Comparison of ENCODE assay signal across 8 mouse cellular contexts in genomic region chr13:49205381-49205998, GRCm38 (mm10). TPM values are rescaled to one million over a fixed set of nuclear protein-coding genes. Genes with fewer than 3 reads are reported as not detected.
DNase-seq lines count a peak whose midpoint lies in the region; ATAC-seq and TF ChIP-seq lines count a peak whose summit lies in the region.

No protein-coding gene starts in this region.

- H3K4me2 ChIP-seq in liver, embryonic 12.5 days: no peak overlapping the region
- H3K4me2 ChIP-seq in limb, embryonic 11.5 days (ENCODE audit: low read depth, severe bottlenecking): no peak overlapping the region
- H3K4me2 ChIP-seq in midbrain, postnatal 0 days (ENCODE audit: low read depth, low read length, poor library complexity, severe bottlenecking): no peak overlapping the region

- DNase-seq in liver: peak; percentile 75
- peak; percentile 81 for DNase-seq in embryo, embryonic 10.5 days (ENCODE audit: low spot score)
- peak; percentile 68 for DNase-seq in gastrocnemius, postnatal 25 days
- DNase-seq in kidney, adult 11 months: peak; percentile 73
- peak; percentile 89 for DNase-seq in limb, embryonic 11.5 days (ENCODE audit: low spot score)
- DNase-seq in midbrain, postnatal 0 days (ENCODE audit: low spot score): peak; percentile 77
- DNase-seq in spleen, adult 2 months (ENCODE audit: low read depth in 1 of 2, low spot score in 2 of 2): peak; percentile 60 to 73

- no peak for ATAC-seq in liver, embryonic 12.5 days
- ATAC-seq in limb, embryonic 11.5 days (ENCODE audit: insufficient number of reproducible peaks, low FRiP score, low TSS enrichment, low read depth): no peak
- ATAC-seq in midbrain, postnatal 0 days (ENCODE audit: low FRiP score): peak; percentile 50

- H3K36me3 ChIP-seq in liver, embryonic 12.5 days: no peaks in the 10 kb centered on the region
- H3K36me3 ChIP-seq in limb, embryonic 11.5 days (ENCODE audit: control insufficient read depth, insufficient read depth, low read length): no peaks in the 10 kb centered on the region
- H3K36me3 ChIP-seq in midbrain, postnatal 0 days (ENCODE audit: insufficient read depth, low read length): no peaks in the 10 kb centered on the region; the same call in 1 of the 2 replicates
- peaks cover 11% of the 10 kb centered on the region for H3K36me3 ChIP-seq in spleen, adult 2 months (ENCODE audit: control insufficient read depth, insufficient read depth, low read length)

- H3K9ac ChIP-seq in liver, embryonic 12.5 days: no peak overlapping the region
- H3K9ac ChIP-seq in limb, embryonic 11.5 days (ENCODE audit: low read length): no peak overlapping the region
- no peak overlapping the region for H3K9ac ChIP-seq in midbrain, postnatal 0 days (replicated peaks; ENCODE audit: low read length, poor library complexity, severe bottlenecking)

- TF ChIP-seq POLR2A in spleen, adult 2 months (IDR thresholded peaks at IDR 0.05; ENCODE audit: low read depth, low read length): no peak

- no peaks in the 10 kb centered on the region for H3K9me3 ChIP-seq in liver, embryonic 12.5 days (replicated peaks)
- H3K9me3 ChIP-seq in limb, embryonic 11.5 days (ENCODE audit: control insufficient read depth, low read length): no peaks in the 10 kb centered on the region
- H3K9me3 ChIP-seq in midbrain, postnatal 0 days (ENCODE audit: low read length): no peaks in the 10 kb centered on the region

- H3K4me1 ChIP-seq in liver, embryonic 12.5 days: peaks cover 6% of the 10 kb centered on the region; the same call in 1 of the 2 replicates
- no peaks in the 10 kb centered on the region for H3K4me1 ChIP-seq in limb, embryonic 11.5 days (ENCODE audit: control insufficient read depth, insufficient read depth, low read length)
- H3K4me1 ChIP-seq in midbrain, postnatal 0 days (ENCODE audit: insufficient read depth, low read length): no peaks in the 10 kb centered on the region
- H3K4me1 ChIP-seq in spleen, adult 2 months (ENCODE audit: control insufficient read depth, insufficient read depth, insufficient read length): peaks cover 4% of the 10 kb centered on the region; the same call in 1 of the 2 replicates

- H3K27me3 ChIP-seq in liver, embryonic 12.5 days (replicated peaks): no peaks in the 10 kb centered on the region
- H3K27me3 ChIP-seq in limb, embryonic 11.5 days (ENCODE audit: control insufficient read depth, insufficient read depth, low read length): no peaks in the 10 kb centered on the region
- no peaks in the 10 kb centered on the region for H3K27me3 ChIP-seq in midbrain, postnatal 0 days (ENCODE audit: insufficient read depth, low read length)
- H3K27me3 ChIP-seq in spleen, adult 2 months (ENCODE audit: control insufficient read depth, insufficient read depth, low read length): no peaks in the 10 kb centered on the region

- no peak overlapping the region for H3K4me3 ChIP-seq in liver, embryonic 12.5 days
- no peak overlapping the region for H3K4me3 ChIP-seq in limb, embryonic 11.5 days (ENCODE audit: low read depth, low read length)
- H3K4me3 ChIP-seq in midbrain, postnatal 0 days (ENCODE audit: low read depth, low read length): no peak overlapping the region
- no peak overlapping the region for H3K4me3 ChIP-seq in spleen, adult 2 months (ENCODE audit: extremely low read depth, insufficient read depth, insufficient read length)

- peak; percentile 96 for TF ChIP-seq CTCF in midbrain, postnatal 0 days (IDR thresholded peaks at IDR 0.05)
- TF ChIP-seq CTCF in spleen, adult 2 months (IDR thresholded peaks at IDR 0.05; ENCODE audit: extremely low read depth, insufficient read depth, insufficient read length, insufficient replicate concordance): peak; percentile 90

- 45% methylated on average over 13 of the region's 13 CpGs for WGBS in liver, embryonic 12.5 days (ENCODE audit: insufficient replicate concordance)
- WGBS in limb, embryonic 11.5 days: 51% methylated on average over 13 of the region's 13 CpGs
- WGBS in midbrain, postnatal 0 days: 24% methylated on average over 13 of the region's 13 CpGs
- 48% methylated on average over 13 of the region's 13 CpGs for WGBS in spleen, adult 2 months

- no peak overlapping the region for H3K27ac ChIP-seq in liver, embryonic 12.5 days
- no peak overlapping the region for H3K27ac ChIP-seq in limb, embryonic 11.5 days (replicated peaks; ENCODE audit: low read depth, low read length)
- no peak overlapping the region for H3K27ac ChIP-seq in midbrain, postnatal 0 days (ENCODE audit: low read depth, low read length)
- no peak overlapping the region for H3K27ac ChIP-seq in spleen, adult 2 months (ENCODE audit: insufficient read depth, low read length)

RNA-seq across cellular contexts. Expression of gene Card19, which starts 10.3 kb away (rescaled TPM):
- polyA plus RNA-seq in liver, embryonic 12.5 days (2016; fragmentation: Nextera tagmentation; extraction: Ambion mirVana): 16.5 and 17.0 TPM in 2 replicates
- 100 to 1,000 TPM in 1 of 2 experiments, 10 to 100 TPM in 1; 93.6 to 118 TPM for total RNA-seq in gastrocnemius, postnatal 25 days (2021)
- 32.9 and 34.2 TPM in 2 replicates for polyA plus RNA-seq in limb, embryonic 11.5 days (2014; fragmentation: Nextera tagmentation; extraction: Ambion mirVana)
- 25.8 and 32.7 TPM in 2 replicates for total RNA-seq in midbrain, postnatal 0 days (2014; rRNA removed)
- 39.8 and 44.5 TPM in 2 replicates for polyA plus RNA-seq in midbrain, postnatal 0 days (2015; fragmentation: Nextera tagmentation; extraction: Ambion mirVana)
- polyA plus RNA-seq in spleen, adult 2 months (2012; rRNA removed): 79.4 and 106 TPM in 2 replicates

RNA-seq across cellular contexts. Expression of gene Ninj1, which starts 18.2 kb away (rescaled TPM):
- polyA plus RNA-seq in liver, embryonic 12.5 days (2016; fragmentation: Nextera tagmentation; extraction: Ambion mirVana): 41.5 and 42.6 TPM in 2 replicates
- total RNA-seq in gastrocnemius, postnatal 25 days (2021): 10 to 100 TPM; 15.8 to 18.8 TPM
- 23.6 and 24.4 TPM in 2 replicates for polyA plus RNA-seq in limb, embryonic 11.5 days (2014; fragmentation: Nextera tagmentation; extraction: Ambion mirVana)
- total RNA-seq in midbrain, postnatal 0 days (2014; rRNA removed): 19.4 and 29.7 TPM in 2 replicates
- polyA plus RNA-seq in midbrain, postnatal 0 days (2015; fragmentation: Nextera tagmentation; extraction: Ambion mirVana): 34.8 and 36.5 TPM in 2 replicates
- polyA plus RNA-seq in spleen, adult 2 months (2012; rRNA removed): 234 and 343 TPM in 2 replicates

RNA-seq across cellular contexts. Expression of gene Susd3, which starts 43.0 kb away (rescaled TPM):
- 2.4 and 2.5 TPM in 2 replicates for polyA plus RNA-seq in liver, embryonic 12.5 days (2016; fragmentation: Nextera tagmentation; extraction: Ambion mirVana)
- total RNA-seq in gastrocnemius, postnatal 25 days (2021): under 1 TPM in 1 of 2 experiments, not detected in 1; 0.26 TPM
- 0.52 and 1.2 TPM in 2 replicates for polyA plus RNA-seq in limb, embryonic 11.5 days (2014; fragmentation: Nextera tagmentation; extraction: Ambion mirVana)
- total RNA-seq in midbrain, postnatal 0 days (2014; rRNA removed): 0.33 and 1.2 TPM in 2 replicates
- polyA plus RNA-seq in midbrain, postnatal 0 days (2015; fragmentation: Nextera tagmentation; extraction: Ambion mirVana): 0.63 and 0.92 TPM in 2 replicates
- polyA plus RNA-seq in spleen, adult 2 months (2012; rRNA removed): 49.7 and 58.1 TPM in 2 replicates

RNA-seq across cellular contexts. Expression of gene Wnk2, which starts 57.7 kb away (rescaled TPM):
- polyA plus RNA-seq in liver, embryonic 12.5 days (2016; fragmentation: Nextera tagmentation; extraction: Ambion mirVana): 0.11 and 0.14 TPM in 2 replicates
- total RNA-seq in gastrocnemius, postnatal 25 days (2021): 10 to 100 TPM; 51.0 to 62.2 TPM
- 0.87 and 1.0 TPM in 2 replicates for polyA plus RNA-seq in limb, embryonic 11.5 days (2014; fragmentation: Nextera tagmentation; extraction: Ambion mirVana)
- total RNA-seq in midbrain, postnatal 0 days (2014; rRNA removed): 62.9 and 63.4 TPM in 2 replicates
- 15.2 and 17.7 TPM in 2 replicates for polyA plus RNA-seq in midbrain, postnatal 0 days (2015; fragmentation: Nextera tagmentation; extraction: Ambion mirVana)
- 0.62 and 0.87 TPM in 2 replicates for polyA plus RNA-seq in spleen, adult 2 months (2012; rRNA removed)

Comparison
In these comparisons a context has a peak if more than half of its experiments do, and no peak if none do; other contexts are left out.
1. RNA of gene Susd3, which starts 43.0 kb away (polyA plus RNA-seq): 49.7 to 58.1 TPM in spleen, adult 2 months; 2.4 to 2.5 TPM in liver, embryonic 12.5 days, 0.52 to 1.2 TPM in limb, embryonic 11.5 days and 0.63 to 0.92 TPM in midbrain, postnatal 0 days; every median in the first group is over 10 times any median in the second.
2. Peak in every context shown above with its lines, with median percentiles within 50 percentile points of each other: DNase-seq.